Comparison of ENCODE assay signal across 13 mouse cellular contexts in genomic region chr3:94621740-94622507, GRCm38 (mm10). TPM values are rescaled to one million over a fixed set of nuclear protein-coding genes. Genes with fewer than 3 reads are reported as not detected.
A peak's percentile ranks its signal among the peaks of the same experiment; 100 is the strongest.
DNase-seq lines count a peak whose midpoint lies in the region; ATAC-seq lines count a peak whose summit lies in the region.
"Had no signal": no experiment of that assay in that cellular context is flagged by ENCODE, and none has a peak within 500 bp of the region (broad histone marks: within the 10 kb centered on the region; RNA-seq: fewer than 3 reads in every experiment).

No protein-coding gene starts in this region.

- no peaks in the 10 kb centered on the region for H3K4me1 ChIP-seq in forebrain, embryonic 12.5 days
- no peaks in the 10 kb centered on the region for H3K4me1 ChIP-seq in forebrain, embryonic 11.5 days (replicated peaks; ENCODE audit: control insufficient read depth, insufficient read depth, low read length)
- peaks cover 27% of the 10 kb centered on the region for H3K4me1 ChIP-seq in heart, embryonic 11.5 days (ENCODE audit: control insufficient read depth, insufficient read depth, low read length)
- H3K4me1 ChIP-seq in liver, embryonic 13.5 days (replicated peaks): peaks cover 37% of the 10 kb centered on the region

- WGBS in forebrain, embryonic 12.5 days: 87% methylated on average over 11 of the region's 11 CpGs
- WGBS in forebrain, embryonic 11.5 days: 89% methylated on average over 11 of the region's 11 CpGs
- 69% methylated on average over 11 of the region's 11 CpGs for WGBS in heart, embryonic 11.5 days (ENCODE audit: insufficient replicate concordance)
- WGBS in liver, embryonic 13.5 days (ENCODE audit: insufficient replicate concordance): 73% methylated on average over 11 of the region's 11 CpGs
- whole genome bisulfite sequencing in macrophage (ENCODE audit: missing documents): 93% methylated on average over 11 of the region's 11 CpGs

- no peaks in the 10 kb centered on the region; the same call in 1 of the 2 replicates for H3K36me3 ChIP-seq in forebrain, embryonic 12.5 days (replicated peaks)
- H3K36me3 ChIP-seq in forebrain, embryonic 11.5 days (ENCODE audit: control insufficient read depth, insufficient read depth, low read length): no peaks in the 10 kb centered on the region
- no peaks in the 10 kb centered on the region for H3K36me3 ChIP-seq in heart, embryonic 11.5 days (ENCODE audit: control insufficient read depth, insufficient read depth, low read length)
- H3K36me3 ChIP-seq in liver, embryonic 13.5 days: peaks cover 6% of the 10 kb centered on the region
- no peaks in the 10 kb centered on the region for H3K36me3 ChIP-seq in macrophage (ENCODE audit: inconsistent target)

- no peak for ATAC-seq in forebrain, embryonic 12.5 days (ENCODE audit: low FRiP score)
- ATAC-seq in forebrain, embryonic 11.5 days (replicated peaks; ENCODE audit: low FRiP score): no peak
- peak; percentile 80; the same call in 1 of the 2 replicates for ATAC-seq in heart, embryonic 11.5 days (replicated peaks; ENCODE audit: insufficient number of reproducible peaks, low FRiP score, low TSS enrichment)
- ATAC-seq in liver, embryonic 13.5 days (ENCODE audit: low read depth): peak; percentile 88

- H3K4me2 ChIP-seq in forebrain, embryonic 12.5 days: no peak overlapping the region
- H3K4me2 ChIP-seq in forebrain, embryonic 11.5 days (ENCODE audit: low read depth, low read length, severe bottlenecking): no peak overlapping the region
- peak overlapping the region; percentile 2; the same call in 1 of the 2 replicates for H3K4me2 ChIP-seq in heart, embryonic 11.5 days
- peak overlapping the region; percentile 30 for H3K4me2 ChIP-seq in liver, embryonic 13.5 days

- no peaks in the 10 kb centered on the region for H3K79me2 ChIP-seq in macrophage (ENCODE audit: inconsistent target)

- H3K27me3 ChIP-seq in forebrain, embryonic 12.5 days: no peaks in the 10 kb centered on the region
- H3K27me3 ChIP-seq in forebrain, embryonic 11.5 days (ENCODE audit: control insufficient read depth, insufficient read depth, low read length): no peaks in the 10 kb centered on the region
- H3K27me3 ChIP-seq in heart, embryonic 11.5 days (ENCODE audit: control insufficient read depth, insufficient read depth, low read length): no peaks in the 10 kb centered on the region
- no peaks in the 10 kb centered on the region for H3K27me3 ChIP-seq in liver, embryonic 13.5 days

- H3K27ac ChIP-seq in forebrain, embryonic 12.5 days: peak overlapping the region; percentile 5; the same call in 1 of the 2 replicates
- H3K27ac ChIP-seq in forebrain, embryonic 11.5 days (ENCODE audit: low read depth, low read length): no peak overlapping the region
- H3K27ac ChIP-seq in heart, embryonic 11.5 days (ENCODE audit: low read depth, low read length): peak overlapping the region; percentile 41
- H3K27ac ChIP-seq in liver, embryonic 13.5 days: peak overlapping the region; percentile 75
- H3K27ac ChIP-seq in macrophage: peak overlapping the region; percentile 52

- H3K9ac ChIP-seq in forebrain, embryonic 12.5 days: no peak overlapping the region
- no peak overlapping the region for H3K9ac ChIP-seq in forebrain, embryonic 11.5 days (ENCODE audit: low read length)
- H3K9ac ChIP-seq in heart, embryonic 11.5 days (ENCODE audit: low read depth, low read length): no peak overlapping the region
- peak overlapping the region; percentile 39 for H3K9ac ChIP-seq in liver, embryonic 13.5 days

- H3K9me3 ChIP-seq in forebrain, embryonic 12.5 days: no peaks in the 10 kb centered on the region
- H3K9me3 ChIP-seq in forebrain, embryonic 11.5 days (ENCODE audit: control insufficient read depth, low read length): no peaks in the 10 kb centered on the region
- no peaks in the 10 kb centered on the region for H3K9me3 ChIP-seq in heart, embryonic 11.5 days (replicated peaks; ENCODE audit: control insufficient read depth, low read length)
- no peaks in the 10 kb centered on the region for H3K9me3 ChIP-seq in liver, embryonic 13.5 days (replicated peaks)

- DNase-seq in forebrain, embryonic 11.5 days (ENCODE audit: low spot score): no peak
- peak; percentile 31 for DNase-seq in liver, embryonic 13.5 days
- no peak for DNase-seq in adrenal gland, postnatal 36 days
- no peak for DNase-seq in spleen, postnatal 4 days (ENCODE audit: low spot score in 2 of 2)
- DNase-seq in layer of hippocampus, postnatal 14 days (ENCODE audit: low spot score in 2 of 2): no peak
- DNase-seq: kidney, adult 9 months; retina, postnatal 1 day had no signal

- H3K4me3 ChIP-seq in forebrain, embryonic 12.5 days (replicated peaks): no peak overlapping the region
- H3K4me3 ChIP-seq in forebrain, embryonic 11.5 days (ENCODE audit: low read depth, low read length): no peak overlapping the region
- H3K4me3 ChIP-seq in heart, embryonic 11.5 days (ENCODE audit: low read depth, low read length): no peak overlapping the region
- no peak overlapping the region for H3K4me3 ChIP-seq in liver, embryonic 13.5 days (replicated peaks)
- H3K4me3 ChIP-seq in macrophage (ENCODE audit: inconsistent target): no peak overlapping the region

RNA-seq across cellular contexts. Expression of gene Gm10972, which starts 21.0 kb away (rescaled TPM):
- polyA plus RNA-seq in forebrain, embryonic 12.5 days (2016; fragmentation: Nextera tagmentation; extraction: Ambion mirVana): not detected in 2 replicates
- polyA plus RNA-seq in forebrain, embryonic 11.5 days (2014; fragmentation: Nextera tagmentation; extraction: Ambion mirVana): not detected in 2 replicates
- polyA plus RNA-seq in heart, embryonic 11.5 days (2014; fragmentation: Nextera tagmentation; extraction: Ambion mirVana): not detected in 2 replicates
- not detected in 2 replicates for polyA plus RNA-seq in liver, embryonic 13.5 days (2015; fragmentation: Nextera tagmentation; extraction: Ambion mirVana)
- total RNA-seq in macrophage (2018; cell fraction: chromatin; rRNA removed): not detected
- not detected for total RNA-seq in macrophage (2018; cell fraction: cytosol; rRNA removed)
- not detected for total RNA-seq in macrophage (2018; cell fraction: nucleus; rRNA removed)
- not detected in 3 replicates for polyA plus RNA-seq in macrophage (2018)
- not detected for total RNA-seq in adrenal gland, postnatal 36 days (2021)
- not detected for total RNA-seq in layer of hippocampus, postnatal 14 days (2021)
- total RNA-seq: granulocyte monocyte progenitor cell, adult 5-6 weeks; left cerebral cortex, postnatal 36 days had no signal
- polyA plus RNA-seq: thymus, postnatal 0 days had no signal

RNA-seq across cellular contexts. Expression of gene Tuft1, which starts 36.7 kb away (rescaled TPM):
- polyA plus RNA-seq in forebrain, embryonic 12.5 days (2016; fragmentation: Nextera tagmentation; extraction: Ambion mirVana): 3.2 TPM in 2 replicates
- polyA plus RNA-seq in forebrain, embryonic 11.5 days (2014; fragmentation: Nextera tagmentation; extraction: Ambion mirVana): 3.8 and 3.9 TPM in 2 replicates
- 8.7 and 10.5 TPM in 2 replicates for polyA plus RNA-seq in heart, embryonic 11.5 days (2014; fragmentation: Nextera tagmentation; extraction: Ambion mirVana)
- polyA plus RNA-seq in liver, embryonic 13.5 days (2015; fragmentation: Nextera tagmentation; extraction: Ambion mirVana): 4.7 and 5.3 TPM in 2 replicates
- total RNA-seq in macrophage (2018; cell fraction: chromatin; rRNA removed): 10 to 100 TPM in 15 of 26 experiments, 1 to 10 TPM in 11; 3.2 to 26.5 (median 11.4) TPM
- 1 to 10 TPM; 1.5 to 6.4 (median 4.3) TPM for total RNA-seq in macrophage (2018; cell fraction: cytosol; rRNA removed)
- 10 to 100 TPM in 6 of 26 experiments, 1 to 10 TPM in 20; 1.9 to 18.4 (median 5.6) TPM for total RNA-seq in macrophage (2018; cell fraction: nucleus; rRNA removed)
- polyA plus RNA-seq in macrophage (2018): 5.4 to 10.7 TPM (median 9.0 TPM) in 3 replicates
- 10 to 100 TPM; 10.5 to 11.6 TPM for total RNA-seq in adrenal gland, postnatal 36 days (2021)
- 1 to 10 TPM; 2.1 to 2.8 TPM for total RNA-seq in layer of hippocampus, postnatal 14 days (2021)

RNA-seq across cellular contexts. Expression of gene Snx27, which starts 39.4 kb away (rescaled TPM):
- 67.5 and 70.5 TPM in 2 replicates for polyA plus RNA-seq in forebrain, embryonic 12.5 days (2016; fragmentation: Nextera tagmentation; extraction: Ambion mirVana)
- polyA plus RNA-seq in forebrain, embryonic 11.5 days (2014; fragmentation: Nextera tagmentation; extraction: Ambion mirVana): 46.9 and 48.5 TPM in 2 replicates
- polyA plus RNA-seq in heart, embryonic 11.5 days (2014; fragmentation: Nextera tagmentation; extraction: Ambion mirVana): 21.2 and 23.7 TPM in 2 replicates
- polyA plus RNA-seq in liver, embryonic 13.5 days (2015; fragmentation: Nextera tagmentation; extraction: Ambion mirVana): 17.1 and 18.7 TPM in 2 replicates
- total RNA-seq in macrophage (2018; cell fraction: chromatin; rRNA removed): 100 to 1,000 TPM in 19 of 26 experiments, 10 to 100 TPM in 7; 44.1 to 254 (median 134) TPM
- 100 to 1,000 TPM in 3 of 26 experiments, 10 to 100 TPM in 23; 32.2 to 111 (median 57.8) TPM for total RNA-seq in macrophage (2018; cell fraction: cytosol; rRNA removed)
- 100 to 1,000 TPM in 9 of 26 experiments, 10 to 100 TPM in 17; 43.4 to 176 (median 77.9) TPM for total RNA-seq in macrophage (2018; cell fraction: nucleus; rRNA removed)
- 54.8 to 74.9 TPM (median 55.4 TPM) in 3 replicates for polyA plus RNA-seq in macrophage (2018)
- 10 to 100 TPM; 44.6 to 45.2 TPM for total RNA-seq in adrenal gland, postnatal 36 days (2021)
- 10 to 100 TPM; 87.5 to 99.1 TPM for total RNA-seq in layer of hippocampus, postnatal 14 days (2021)

Comparison
In these comparisons a context has a peak if more than half of its experiments do, and no peak if none do; other contexts are left out.
1. ATAC-seq: peak in heart, embryonic 11.5 days (single experiment) and liver, embryonic 13.5 days (single experiment); none in forebrain, embryonic 12.5 days (single experiment) and forebrain, embryonic 11.5 days (single experiment).
2. H3K4me2 ChIP-seq: peak in heart, embryonic 11.5 days (single experiment) and liver, embryonic 13.5 days (single experiment); none in forebrain, embryonic 12.5 days (single experiment) and forebrain, embryonic 11.5 days (single experiment).